Mouse (Mus musculus) frontal cortex, postnatal 10 days (tissue): Measurements from ENCODE around the gene Rasl10b.

ENCODE experiments used
- DNase-seq, 2 experiments: peaks; one replicate each; pipeline ENCODE4 v3.0.0; 2022; ENCODE audit warnings: low spot score in 2 of 2, mixed read lengths in 1 of 2

Gene Rasl10b

GRCm38 (mm10) chr11:83465976-83466375, 57.0 kb downstream of the Rasl10b start:
- DNase-seq, result peak in 1 of 2 experiments; percentile 13

DNA sequence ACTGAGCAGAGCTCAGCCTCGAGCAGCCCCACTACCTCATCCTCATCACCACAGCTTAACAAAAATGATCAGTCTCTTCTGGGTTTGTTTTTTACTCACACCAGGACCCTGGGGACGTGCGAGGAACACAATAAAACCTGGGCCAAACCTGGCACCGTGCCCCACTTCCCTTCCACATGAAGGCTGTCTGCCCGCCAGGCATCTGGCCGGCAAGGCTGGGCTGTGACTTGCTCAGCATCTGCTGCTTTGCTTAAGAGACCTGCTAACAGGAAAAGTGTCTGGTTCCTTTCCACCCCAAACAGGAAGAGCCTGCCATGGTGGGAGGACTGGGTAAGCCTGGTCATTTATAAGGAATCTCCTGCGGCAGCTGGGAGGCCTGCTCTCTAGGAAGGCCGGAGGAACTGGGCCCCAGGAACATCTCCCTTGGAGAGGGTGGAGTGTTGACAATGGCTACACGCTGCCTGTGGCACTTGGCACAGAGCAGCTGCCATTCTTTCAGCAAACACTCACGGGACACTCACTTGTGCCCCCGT, 58.2 kb downstream of the Rasl10b start:
- peak; percentile 46 to 57 for DNase-seq

GRCm38 (mm10) chr11:83468765-83469164, 59.8 kb downstream of the Rasl10b start:
- DNase-seq, result no peak
